Mouse (Mus musculus) cerebellum, postnatal 10 days (tissue): ENCODE measurements around the gene Dock1.

Experiments
- DNase-seq, 2 experiments: peaks; one replicate each; pipeline ENCODE4 v3.0.0; 2021; ENCODE audit warnings: mixed read lengths in 2 of 2

The Dock1 gene

DNA sequence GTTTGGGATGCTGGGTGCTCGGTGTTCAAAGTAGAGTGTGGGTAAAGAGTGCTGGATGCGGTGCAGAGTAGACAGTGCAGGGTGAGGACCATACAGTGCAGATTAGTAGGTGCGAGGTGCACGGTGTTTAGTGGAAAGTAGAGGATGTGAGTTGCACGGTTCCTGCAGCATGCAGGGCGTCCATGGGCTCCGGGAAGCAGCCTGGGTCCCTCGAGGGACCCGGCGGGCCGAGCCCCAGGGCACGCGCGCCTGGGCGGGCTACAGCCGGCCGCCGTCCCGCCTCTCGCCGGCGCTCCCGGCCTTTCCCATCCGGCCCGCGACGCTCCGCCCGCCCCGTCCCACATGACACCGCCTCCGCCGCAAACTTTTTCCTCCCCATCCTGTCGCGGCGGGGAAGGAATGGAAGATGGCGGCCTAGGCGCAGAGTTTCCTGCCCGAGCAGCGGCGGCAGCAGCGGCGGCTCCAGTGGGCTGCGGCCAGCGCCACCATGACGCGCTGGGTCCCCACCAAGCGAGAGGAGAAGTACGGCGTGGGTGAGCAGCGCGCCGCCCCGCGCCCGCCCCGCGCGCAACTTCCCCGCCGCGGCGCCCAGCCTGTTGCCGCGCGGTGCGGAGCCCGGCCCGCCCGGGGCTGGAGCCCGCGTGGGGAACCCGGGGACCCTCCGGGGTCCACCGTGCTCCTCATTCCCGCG is at the start of gene Dock1:
Gene Dock1 (plus strand): TSS at position 343 of the 691 bp plus-strand sequence.
- peak; percentile 58 to 69 for DNase-seq

- DNase-seq = no peak
Observed at GRCm38 (mm10) chr7:134627906-134628305, 42.5 kb upstream of the Dock1 start.

- no peak for DNase-seq
Observed at GRCm38 (mm10) chr7:134650246-134650830, 20.1 kb upstream of the Dock1 start.

DNA sequence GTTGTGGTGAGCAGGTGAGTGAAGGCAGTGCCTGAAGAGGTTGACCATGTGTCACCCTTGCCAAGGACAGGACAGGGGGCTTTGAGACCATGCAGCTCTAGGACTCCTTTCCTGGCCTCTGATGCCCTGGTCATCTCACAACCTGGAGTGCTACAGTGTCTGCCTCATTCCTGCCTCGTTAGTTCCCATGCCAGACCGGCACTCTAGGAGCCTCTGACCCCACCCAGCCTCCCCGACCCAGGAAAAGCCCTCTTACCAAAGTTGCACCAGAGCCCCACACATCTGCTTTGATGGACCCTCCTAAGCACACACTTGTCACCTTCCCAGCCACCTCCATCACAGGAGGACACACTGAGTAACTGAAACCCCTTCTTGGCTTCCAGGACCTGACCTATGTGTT is 19.4 kb upstream of the Dock1 start:
- no peak for DNase-seq

DNA sequence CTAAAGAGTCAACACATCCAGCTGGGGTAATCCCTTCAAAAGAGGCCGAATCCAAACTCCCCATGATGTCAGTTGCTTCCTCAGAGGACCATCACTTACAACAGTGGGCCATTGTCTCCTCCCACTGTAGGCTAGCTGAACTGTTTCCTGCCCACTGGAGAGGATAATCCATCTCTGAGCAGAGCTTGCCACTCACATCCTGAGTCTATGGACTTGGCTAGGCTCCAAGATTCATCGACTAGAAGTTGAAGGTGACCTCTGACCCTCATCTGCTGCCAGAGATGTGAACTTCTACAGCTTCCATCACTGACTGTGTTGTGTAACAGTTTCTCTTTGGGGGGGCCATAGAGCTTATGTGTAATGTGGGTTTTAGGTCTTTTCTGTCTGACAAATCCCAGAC is 7.2 kb upstream of the Dock1 start:
- no peak for DNase-seq

DNA sequence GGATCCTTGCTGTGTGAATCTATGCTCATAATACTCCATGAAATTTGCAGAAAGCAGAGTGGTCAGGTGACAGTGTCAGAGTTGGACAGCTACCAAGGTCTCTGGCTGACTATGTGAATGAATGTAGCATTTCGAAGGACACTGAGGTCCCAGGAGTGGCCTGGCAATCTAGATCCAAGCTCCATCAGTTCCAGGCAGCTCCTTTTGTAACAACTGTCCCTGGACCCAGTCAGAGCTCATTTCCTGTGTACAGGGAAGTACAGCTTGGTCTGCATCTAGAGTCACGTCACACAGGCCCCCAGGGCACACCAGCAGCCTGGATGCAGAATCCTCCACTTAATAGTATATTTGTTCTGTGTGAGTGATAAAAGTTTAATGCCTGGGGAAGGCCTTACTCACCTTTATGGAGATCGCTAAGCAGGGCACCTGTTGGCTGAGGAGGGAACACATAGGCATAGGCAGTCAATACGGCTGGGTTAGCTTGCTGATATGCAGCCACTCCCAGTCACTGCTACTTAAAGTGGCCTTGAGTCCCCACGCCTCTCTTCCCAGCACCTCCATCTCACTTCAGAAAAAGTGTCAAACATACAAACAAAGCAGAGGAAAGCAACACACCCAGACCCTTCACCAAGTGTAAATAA is 4.7 kb upstream of the Dock1 start:
- DNase-seq = no peak

DNA sequence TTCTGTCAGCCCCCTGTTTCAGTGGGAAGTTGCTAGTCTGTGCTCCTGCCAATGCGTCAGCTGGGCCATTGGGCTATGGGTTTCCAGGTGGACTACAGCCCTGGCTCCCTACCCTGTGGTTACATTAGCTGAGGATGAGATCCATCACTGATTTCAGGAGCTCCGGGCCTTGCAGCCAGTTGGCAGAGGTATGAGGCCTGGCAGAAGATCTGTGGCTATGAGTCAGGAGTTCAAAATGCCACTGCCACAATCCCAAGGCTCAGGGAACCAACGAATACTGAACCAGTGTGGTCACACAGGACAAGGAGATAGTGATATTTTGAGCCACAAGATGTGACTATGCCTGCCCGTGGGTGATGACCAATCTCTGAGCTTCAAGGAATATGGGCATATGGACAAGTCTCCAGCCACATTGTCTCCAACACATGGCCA is 3.2 kb upstream of the Dock1 start:
- peak; percentile 83 to 89 for DNase-seq

GRCm38 (mm10) chr7:134669474-134670311 is 761 bp upstream of the Dock1 start:
- DNase-seq = no peak

DNA sequence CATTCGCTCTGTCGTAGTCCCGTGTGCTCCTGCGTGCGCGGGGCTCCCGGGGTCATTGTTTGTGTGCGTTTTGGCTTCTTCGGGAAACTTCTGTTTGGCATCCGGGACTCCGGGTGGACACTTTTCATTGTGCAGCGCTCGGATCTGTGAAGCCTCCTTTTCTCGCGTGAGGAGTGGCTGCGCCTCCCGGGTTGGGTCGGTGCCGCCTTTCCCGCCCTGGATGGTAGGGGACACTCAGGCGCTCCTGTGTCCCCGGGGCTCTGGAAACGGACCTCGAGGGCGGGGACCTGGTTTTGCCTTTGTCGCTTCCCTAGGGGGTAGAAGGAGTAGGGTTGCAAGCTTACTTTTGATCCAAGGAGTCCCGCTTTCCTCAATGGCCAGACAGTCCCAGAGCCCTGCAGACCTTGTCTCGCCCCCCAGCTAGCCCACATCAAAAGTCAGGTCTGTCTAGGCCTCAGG is 578 bp downstream of the Dock1 start:
- DNase-seq = peak; percentile 49 to 55

GRCm38 (mm10) chr7:134671467-134671901 is 1.0 kb downstream of the Dock1 start:
- DNase-seq = peak in 1 of 2 experiments; percentile 13

DNA sequence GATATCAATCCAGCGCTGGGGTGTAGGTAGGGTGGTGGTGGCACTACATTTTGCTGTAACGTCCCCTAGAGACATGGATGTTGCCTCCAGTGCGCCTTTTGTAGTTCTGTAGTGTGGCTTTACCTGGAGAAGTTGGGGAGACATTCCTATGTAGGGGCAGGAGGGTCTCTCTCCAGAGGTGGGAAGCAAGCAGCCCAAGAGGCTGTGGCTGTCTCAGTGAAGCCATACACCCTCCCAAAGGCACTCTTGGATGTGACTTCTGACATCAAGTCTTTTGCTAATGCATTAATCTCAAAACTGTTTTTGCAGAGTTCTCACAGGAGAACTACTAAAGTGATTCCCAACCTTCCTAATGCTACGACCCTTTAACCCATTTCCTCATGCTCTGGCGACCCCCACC is 2.7 kb downstream of the Dock1 start:
- DNase-seq = no peak

- no peak for DNase-seq
Observed at GRCm38 (mm10) chr7:134673952-134674351, 3.5 kb downstream of the Dock1 start.

DNA sequence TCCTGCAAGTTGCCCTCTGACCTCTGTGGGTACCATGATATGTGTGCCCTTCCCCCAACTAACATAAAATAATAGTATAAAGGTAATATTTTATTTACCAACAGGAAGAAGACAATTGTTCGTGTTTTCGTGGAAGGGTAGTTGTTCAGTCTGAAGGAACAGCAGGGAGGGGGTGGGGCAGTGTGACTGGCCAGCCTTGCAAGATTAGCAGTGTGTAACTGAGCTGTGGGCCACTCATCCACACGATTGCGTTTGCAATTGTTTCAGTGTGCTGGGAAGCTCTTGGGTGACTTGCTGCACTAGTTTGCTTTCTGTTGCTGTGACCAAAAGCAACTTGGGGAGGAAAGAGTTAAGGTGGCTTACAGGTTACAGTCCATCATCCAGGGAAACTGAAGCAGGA is 7.4 kb downstream of the Dock1 start:
- no peak for DNase-seq

GRCm38 (mm10) chr7:134679314-134680158 is 9.1 kb downstream of the Dock1 start:
- no peak for DNase-seq

GRCm38 (mm10) chr7:134680161-134680560 is 9.7 kb downstream of the Dock1 start:
- DNase-seq = no peak

DNA sequence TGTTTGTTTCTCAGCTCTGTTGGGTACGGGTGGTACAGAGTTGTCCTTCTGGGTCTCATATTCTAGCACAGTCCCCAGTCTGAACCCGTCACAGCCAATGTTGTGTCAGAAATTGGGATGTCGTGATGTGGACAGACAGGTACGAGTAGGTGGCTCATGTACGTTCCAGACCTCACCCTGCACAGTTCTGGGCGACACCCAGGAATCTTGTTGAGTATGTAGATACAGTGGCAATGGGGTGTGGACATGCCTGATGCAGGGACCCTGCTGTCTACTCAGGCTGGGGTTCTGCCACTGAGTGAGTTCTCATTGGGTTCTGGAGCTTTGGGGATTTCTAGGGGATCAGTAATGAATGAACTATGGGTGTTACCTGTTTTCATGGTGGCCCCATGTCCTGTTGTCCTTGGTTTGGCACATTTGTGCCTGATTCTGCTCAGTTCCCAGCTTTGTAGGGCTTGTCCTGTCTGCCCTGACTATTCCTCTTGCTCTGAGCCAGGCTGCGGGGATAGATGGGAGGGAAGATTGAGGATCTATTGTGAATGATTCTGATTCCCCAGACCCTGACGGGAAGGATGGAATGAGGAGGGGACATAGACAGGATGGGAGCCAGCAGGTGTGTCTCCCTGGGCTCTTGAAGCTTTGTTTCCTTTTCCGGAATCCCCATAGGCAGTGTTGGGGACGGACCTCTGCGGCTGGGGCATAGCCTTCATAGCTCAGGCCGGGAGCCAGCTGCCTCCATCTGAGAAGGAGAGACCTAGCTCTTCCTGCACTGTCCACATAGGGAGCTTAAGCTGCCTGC is 11.5 kb downstream of the Dock1 start:
- no peak for DNase-seq

GRCm38 (mm10) chr7:134688332-134688731 is 17.9 kb downstream of the Dock1 start:
- DNase-seq = no peak

- no peak for DNase-seq
Observed at GRCm38 (mm10) chr7:134690118-134690517, 19.7 kb downstream of the Dock1 start.

DNA sequence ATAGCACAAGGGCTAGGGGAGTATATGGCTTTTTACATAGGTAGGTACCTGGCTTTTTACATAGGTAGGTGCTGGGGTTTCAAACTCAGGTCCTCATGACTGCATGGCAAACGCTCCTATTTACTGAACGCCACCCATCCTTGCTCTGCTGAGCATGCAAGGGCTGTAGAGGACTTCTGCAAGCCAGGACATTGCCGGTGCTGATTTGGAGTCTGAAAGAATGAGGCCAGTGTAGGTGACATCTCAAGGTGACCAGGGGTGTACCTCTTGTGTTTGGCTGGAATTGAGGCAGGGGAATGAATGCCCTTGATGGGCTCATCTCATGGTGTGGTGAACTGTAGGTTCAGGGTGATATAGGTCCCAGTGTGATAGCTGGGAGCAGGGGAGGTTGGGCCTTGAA is 20.4 kb downstream of the Dock1 start:
- no peak for DNase-seq

DNA sequence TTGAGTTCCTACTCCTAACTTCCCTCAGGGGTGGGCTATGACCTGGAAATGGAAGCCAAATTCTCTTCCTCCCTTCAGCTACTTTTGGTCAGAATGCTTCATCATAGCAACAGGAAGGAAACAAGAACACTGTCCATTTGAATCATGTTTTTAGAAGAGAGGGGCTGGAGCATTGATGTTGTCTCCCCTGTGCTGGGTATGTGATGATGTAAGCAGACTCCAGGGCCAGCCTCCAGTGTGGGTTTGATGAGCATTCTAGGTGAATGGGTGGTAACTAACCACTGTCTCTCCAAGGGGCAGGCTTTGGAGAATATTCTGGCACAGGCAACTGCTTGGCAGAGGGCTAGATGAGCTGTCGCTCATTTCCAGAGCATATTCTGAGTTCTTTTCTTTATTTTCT is 22.9 kb downstream of the Dock1 start:
- no peak for DNase-seq

DNA sequence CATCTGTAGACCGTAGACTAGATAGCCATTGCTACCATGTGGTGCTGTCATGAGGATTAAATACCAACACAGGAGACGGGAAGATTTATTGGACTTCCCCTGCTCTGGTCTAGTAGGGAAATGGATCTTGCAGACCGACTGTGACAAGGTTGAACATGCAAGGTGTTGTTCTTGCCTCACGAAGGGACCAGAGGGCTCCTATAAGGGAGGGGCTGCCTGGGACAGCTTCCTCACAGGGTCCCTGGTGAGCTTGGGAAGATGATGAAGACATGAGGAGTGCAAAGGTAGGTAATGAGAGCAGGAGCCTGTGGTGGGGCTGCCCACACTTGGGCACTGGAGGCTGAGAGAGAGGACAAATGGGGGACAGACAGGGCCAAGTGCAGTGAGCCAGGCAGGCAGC is 25.0 kb downstream of the Dock1 start:
- no peak for DNase-seq
